Mouse (Mus musculus) spleen, adult 2 months (tissue): ENCODE results near the gene Farp1.

ENCODE experiments used
- CTCF ChIP-seq: fragments of 200-500 bp; IDR thresholded peaks from 2 replicates; pipeline ENCODE4 v1.5.1; 2011; ENCODE audit warnings: mild to moderate bottlenecking, inconsistent platforms; ENCODE audit not compliant: insufficient read depth, insufficient read length, insufficient replicate concordance; ENCODE audit errors: extremely low read depth
- POLR2A ChIP-seq: fragments of 200-500 bp; IDR thresholded peaks from 2 replicates; pipeline ENCODE4 v1.6.1; 2011; ENCODE audit warnings: low read depth, low read length, inconsistent platforms

- TF ChIP-seq CTCF (no peak), POLR2A (no peak)
These were observed 291.4 kb downstream of the Farp1 start for GRCm38 (mm10) chr14:121326432-121326831.
